Mouse (Mus musculus): Measurements from ENCODE around the gene Sec61a1. TPM values are rescaled to one million over a fixed set of nuclear protein-coding genes. Genes with fewer than 3 reads are reported as not detected.

The Sec61a1 gene
- 26.1 and 35.1 TPM in 2 replicates for total RNA-seq (2015; ENCODE audit: low replicate concordance)
- total RNA-seq (2017; ENCODE audit: low replicate concordance): 33.3 and 37.7 TPM in 2 replicates

GRCm38 (mm10) chr6:88518404-88519263 lies at the start of gene Sec61a1:
TSS of gene Sec61a1 (minus strand) at chr6:88518905.
- ATAC-seq (replicated peaks; ENCODE audit: low FRiP score, poor library complexity, severe bottlenecking): peak; percentile 95

GRCm38 (mm10) chr6:88566676-88567075 lies 48.0 kb upstream of the Sec61a1 start:
- no peak for ATAC-seq (replicated peaks; ENCODE audit: low FRiP score, poor library complexity, severe bottlenecking)

GRCm38 (mm10) chr6:88565033-88565432 lies 46.3 kb upstream of the Sec61a1 start:
- no peak; the same call in 1 of the 2 replicates for ATAC-seq (replicated peaks; ENCODE audit: low FRiP score, poor library complexity, severe bottlenecking)

- ATAC-seq (replicated peaks; ENCODE audit: low FRiP score, poor library complexity, severe bottlenecking): no peak
These were observed 41.5 kb upstream of the Sec61a1 start for GRCm38 (mm10) chr6:88560156-88560555.

GRCm38 (mm10) chr6:88559688-88560087 lies 41.0 kb upstream of the Sec61a1 start:
- no peak for ATAC-seq (replicated peaks; ENCODE audit: low FRiP score, poor library complexity, severe bottlenecking)

GRCm38 (mm10) chr6:88558076-88558475 lies 39.4 kb upstream of the Sec61a1 start:
- no peak for ATAC-seq (replicated peaks; ENCODE audit: low FRiP score, poor library complexity, severe bottlenecking)

GRCm38 (mm10) chr6:88557548-88557947 lies 38.8 kb upstream of the Sec61a1 start:
- ATAC-seq (replicated peaks; ENCODE audit: low FRiP score, poor library complexity, severe bottlenecking): no peak

GRCm38 (mm10) chr6:88549916-88550315 lies 31.2 kb upstream of the Sec61a1 start:
- ATAC-seq (replicated peaks; ENCODE audit: low FRiP score, poor library complexity, severe bottlenecking): no peak

GRCm38 (mm10) chr6:88549137-88549814 lies 30.6 kb upstream of the Sec61a1 start:
- ATAC-seq (replicated peaks; ENCODE audit: low FRiP score, poor library complexity, severe bottlenecking): peak; percentile 47; the same call in 1 of the 2 replicates

GRCm38 (mm10) chr6:88548405-88549049 lies 29.8 kb upstream of the Sec61a1 start:
- ATAC-seq (replicated peaks; ENCODE audit: low FRiP score, poor library complexity, severe bottlenecking): peak; percentile 48; the same call in 1 of the 2 replicates

GRCm38 (mm10) chr6:88545397-88545790 lies 26.7 kb upstream of the Sec61a1 start:
- ATAC-seq (replicated peaks; ENCODE audit: low FRiP score, poor library complexity, severe bottlenecking): no peak

- no peak for ATAC-seq (replicated peaks; ENCODE audit: low FRiP score, poor library complexity, severe bottlenecking)
These were observed 26.1 kb upstream of the Sec61a1 start for GRCm38 (mm10) chr6:88544644-88545396.

GRCm38 (mm10) chr6:88544241-88544640 lies 25.5 kb upstream of the Sec61a1 start:
- ATAC-seq (replicated peaks; ENCODE audit: low FRiP score, poor library complexity, severe bottlenecking): no peak

- peak; percentile 44; the same call in 1 of the 2 replicates for ATAC-seq (replicated peaks; ENCODE audit: low FRiP score, poor library complexity, severe bottlenecking)
These were observed 21.5 kb upstream of the Sec61a1 start for GRCm38 (mm10) chr6:88540093-88540755.

GRCm38 (mm10) chr6:88530306-88530705 lies 11.6 kb upstream of the Sec61a1 start:
- ATAC-seq (replicated peaks; ENCODE audit: low FRiP score, poor library complexity, severe bottlenecking): no peak

- ATAC-seq (replicated peaks; ENCODE audit: low FRiP score, poor library complexity, severe bottlenecking): no peak
These were observed 5.4 kb upstream of the Sec61a1 start for GRCm38 (mm10) chr6:88524056-88524455.

GRCm38 (mm10) chr6:88523451-88523850 lies 4.7 kb upstream of the Sec61a1 start:
- no peak for ATAC-seq (replicated peaks; ENCODE audit: low FRiP score, poor library complexity, severe bottlenecking)

GRCm38 (mm10) chr6:88523043-88523442 lies 4.3 kb upstream of the Sec61a1 start:
- ATAC-seq (replicated peaks; ENCODE audit: low FRiP score, poor library complexity, severe bottlenecking): no peak

- no peak for ATAC-seq (replicated peaks; ENCODE audit: low FRiP score, poor library complexity, severe bottlenecking)
These were observed 3.9 kb upstream of the Sec61a1 start for GRCm38 (mm10) chr6:88522606-88523005.
